25 mouse cellular contexts compared by ENCODE assay signal in genomic region chr13:36413276-36413675, GRCm38 (mm10).
"Had no signal": no experiment of that assay in that cellular context is flagged by ENCODE, and none has a peak within 500 bp of the region (broad histone marks: within the 10 kb centered on the region; RNA-seq: fewer than 3 reads in every experiment).

No protein-coding gene starts in this region.

- H3K4me3 ChIP-seq: embryonic facial prominence, embryonic 10.5 days; embryonic facial prominence, embryonic 12.5 days; embryonic facial prominence, embryonic 13.5 days; embryonic facial prominence, embryonic 15.5 days; erythroblast, embryonic 14.5 days; forebrain, embryonic 10.5 days; forebrain, embryonic 12.5 days; forebrain, embryonic 13.5 days; forebrain, embryonic 15.5 days; gastrocnemius, adult 2 months; heart, adult 2 months had no signal

- H3K4me1 ChIP-seq: embryonic facial prominence, embryonic 12.5 days; embryonic facial prominence, embryonic 13.5 days; embryonic facial prominence, embryonic 15.5 days; forebrain, embryonic 12.5 days; forebrain, embryonic 13.5 days; forebrain, embryonic 15.5 days had no signal

- H3K9me3 ChIP-seq: embryonic facial prominence, embryonic 10.5 days; embryonic facial prominence, embryonic 12.5 days; embryonic facial prominence, embryonic 13.5 days; embryonic facial prominence, embryonic 15.5 days; forebrain, embryonic 10.5 days; forebrain, embryonic 12.5 days; forebrain, embryonic 13.5 days; forebrain, embryonic 15.5 days had no signal

- DNase-seq: cerebellum, adult 8-10 months; cerebellum, adult 9-10 months; cerebellum, adult 9-11 months; cerebellum, postnatal 10 days; cerebellum, postnatal 14 days; cerebellum, postnatal 25 days; cerebellum, postnatal 36 days; embryo, embryonic 11 days; forebrain, postnatal 0 days; gastrocnemius, adult 2 months; gastrocnemius, postnatal 10 days; gastrocnemius, postnatal 14 days; gastrocnemius, postnatal 25 days; gastrocnemius, postnatal 36 days; heart, adult 18-20 months; heart, adult 2 months had no signal

- H3K27ac ChIP-seq: embryonic facial prominence, embryonic 10.5 days; embryonic facial prominence, embryonic 12.5 days; embryonic facial prominence, embryonic 13.5 days; embryonic facial prominence, embryonic 15.5 days; forebrain, embryonic 10.5 days; forebrain, embryonic 12.5 days; forebrain, embryonic 13.5 days; forebrain, embryonic 15.5 days; gastrocnemius, adult 2 months; heart, adult 2 months had no signal

- H3K36me3 ChIP-seq: embryonic facial prominence, embryonic 10.5 days; embryonic facial prominence, embryonic 12.5 days; embryonic facial prominence, embryonic 13.5 days; embryonic facial prominence, embryonic 15.5 days; forebrain, embryonic 10.5 days; forebrain, embryonic 12.5 days; forebrain, embryonic 15.5 days had no signal

- H3K27me3 ChIP-seq: embryonic facial prominence, embryonic 12.5 days; embryonic facial prominence, embryonic 13.5 days; embryonic facial prominence, embryonic 15.5 days; forebrain, embryonic 12.5 days; forebrain, embryonic 13.5 days; forebrain, embryonic 15.5 days had no signal
